Mouse (Mus musculus) testis, adult 2 months (tissue): ENCODE measurements around the gene Vcam1. TPM values are rescaled to one million over a fixed set of nuclear protein-coding genes. Genes with fewer than 3 reads are reported as not detected.

Experiments used
- H3K27ac ChIP-seq: fragments of 200-500 bp; 2 replicates; pipeline ENCODE4 v1.5.1; 2012; ENCODE audit warnings: low read depth, low read length; ENCODE audit not compliant: control insufficient read depth, insufficient read depth
- H3K27me3 ChIP-seq: fragments of 200-500 bp; 2 replicates; pipeline ENCODE4 v1.6.1; 2012; ENCODE audit warnings: mild to moderate bottlenecking, low read length, moderate library complexity; ENCODE audit not compliant: control insufficient read depth, insufficient read depth
- H3K36me3 ChIP-seq: fragments of 200-500 bp; 2 replicates; pipeline ENCODE4 v1.6.1; 2012; ENCODE audit warnings: mild to moderate bottlenecking, low read length; ENCODE audit not compliant: control insufficient read depth, insufficient read depth
- H3K4me1 ChIP-seq: fragments of 200-500 bp; 2 replicates; pipeline ENCODE4 v1.6.1; 2012; ENCODE audit warnings: low read length; ENCODE audit not compliant: control insufficient read depth, insufficient read depth
- H3K4me3 ChIP-seq: fragments of 200-500 bp; 2 replicates; pipeline ENCODE4 v1.5.1; 2012; ENCODE audit warnings: low read depth, mild to moderate bottlenecking, low read length, moderate library complexity, mixed read lengths; ENCODE audit not compliant: control insufficient read depth
- CTCF ChIP-seq: fragments of 200-500 bp; IDR thresholded peaks from 2 replicates; pipeline ENCODE4 v1.5.1; 2012; ENCODE audit warnings: low read depth, mild to moderate bottlenecking, inconsistent platforms, low read length, moderate library complexity; ENCODE audit not compliant: control insufficient read depth, insufficient read depth, insufficient replicate concordance
- POLR2A ChIP-seq: fragments of 200-500 bp; IDR thresholded peaks from 2 replicates; pipeline ENCODE4 v1.6.1; 2012; ENCODE audit warnings: low read depth, mild to moderate bottlenecking, inconsistent platforms, low read length, moderate library complexity; ENCODE audit not compliant: control insufficient read depth
- polyA plus RNA-seq: library from polyadenylated mRNA; depleted of rRNA; stranded (reverse); fragments of >200 nt; gene quantifications from 2 replicates; pipeline ENCODE4 v1.2.3, GENCODE M21; 2012

Vcam1 gene
- polyA plus RNA-seq, 1 experiment, result 39.0 TPM

- Histone ChIP-seq H3K36me3 (no peaks in the 10 kb centered on the region), H3K27me3 (no peaks in the 10 kb centered on the region), H3K27ac (peak overlapping the region; percentile 0; the same call in 1 of the 2 replicates), H3K4me1 (no peaks in the 10 kb centered on the region; the same call in 1 of the 2 replicates), H3K4me3 (peak overlapping the region; percentile 30; the same call in 1 of the 2 replicates)
- TF ChIP-seq CTCF (no peak), POLR2A (no peak)
Measured at GRCm38 (mm10) chr3:116126508-116127190, 2.8 kb downstream of the Vcam1 start.

GRCm38 (mm10) chr3:116126070-116126469 lies 3.4 kb downstream of the Vcam1 start:
- TF ChIP-seq CTCF (no peak), POLR2A (no peak)
- Histone ChIP-seq H3K27ac (no peak overlapping the region), H3K27me3 (no peaks in the 10 kb centered on the region), H3K4me1 (no peaks in the 10 kb centered on the region; the same call in 1 of the 2 replicates), H3K36me3 (no peaks in the 10 kb centered on the region), H3K4me3 (no peak overlapping the region)

DNA sequence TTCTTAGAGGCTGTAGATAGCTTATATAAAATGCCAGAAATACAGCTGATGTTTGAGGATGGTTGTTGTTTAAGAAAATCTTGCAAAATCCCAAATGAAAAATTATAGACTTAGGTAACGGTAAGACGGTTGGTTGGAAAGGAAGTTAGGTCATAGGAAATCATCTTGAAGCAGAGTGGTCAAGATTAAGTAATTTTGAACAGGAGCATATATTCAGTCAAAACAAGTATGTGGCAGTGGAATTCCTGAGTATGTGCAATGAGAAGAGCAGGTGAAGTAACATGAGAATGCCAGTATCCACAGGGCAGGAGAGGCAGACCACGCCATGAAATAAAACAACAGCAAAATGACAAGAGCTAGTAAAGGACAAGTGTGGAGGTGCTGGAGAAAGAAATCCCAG lies 5.7 kb downstream of the Vcam1 start:
- Histone ChIP-seq H3K36me3 (no peaks in the 10 kb centered on the region), H3K27me3 (no peaks in the 10 kb centered on the region), H3K27ac (no peak overlapping the region), H3K4me1 (peaks cover 3% of the 10 kb centered on the region), H3K4me3 (no peak overlapping the region)
- TF ChIP-seq CTCF, result no peak
- no peak for TF ChIP-seq POLR2A

DNA sequence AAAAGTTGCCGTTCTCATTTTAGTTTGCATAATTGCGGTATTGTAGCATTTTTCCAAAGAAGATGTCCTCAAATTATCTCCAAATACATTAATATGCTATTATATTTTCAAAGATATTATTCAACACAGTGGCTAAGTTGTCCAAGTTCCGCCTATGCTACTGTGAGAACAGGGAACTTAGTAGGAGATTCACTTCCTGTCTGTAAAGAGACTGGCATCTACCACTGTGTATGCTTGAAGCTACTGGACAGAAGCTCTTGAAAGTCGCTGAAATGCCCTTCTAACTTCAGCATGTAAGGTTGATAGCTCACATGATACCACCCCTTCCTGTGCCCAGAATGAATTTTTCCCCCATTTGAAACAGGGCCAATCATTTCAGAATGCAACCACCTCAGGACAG lies 6.8 kb downstream of the Vcam1 start:
- TF ChIP-seq CTCF (no peak), POLR2A (no peak)
- Histone ChIP-seq H3K36me3 (no peaks in the 10 kb centered on the region), H3K4me1 (peaks cover 3% of the 10 kb centered on the region), H3K4me3 (no peak overlapping the region), H3K27ac (no peak overlapping the region), H3K27me3 (no peaks in the 10 kb centered on the region)

GRCm38 (mm10) chr3:116121026-116121425 lies 8.5 kb downstream of the Vcam1 start:
- Histone ChIP-seq H3K4me1 (peaks cover 3% of the 10 kb centered on the region), H3K36me3 (no peaks in the 10 kb centered on the region), H3K27ac (no peak overlapping the region), H3K27me3 (no peaks in the 10 kb centered on the region), H3K4me3 (no peak overlapping the region)
- TF ChIP-seq CTCF (no peak), POLR2A (no peak)

- TF ChIP-seq POLR2A (no peak), CTCF (no peak)
- Histone ChIP-seq H3K27me3 (no peaks in the 10 kb centered on the region), H3K36me3 (no peaks in the 10 kb centered on the region), H3K4me3 (no peak overlapping the region), H3K4me1 (peaks cover 3% of the 10 kb centered on the region), H3K27ac (no peak overlapping the region)
Measured at GRCm38 (mm10) chr3:116120391-116120790, 9.1 kb downstream of the Vcam1 start.

GRCm38 (mm10) chr3:116119162-116119561 lies 10.3 kb downstream of the Vcam1 start:
- no peaks in the 10 kb centered on the region for H3K36me3 ChIP-seq

More at GRCm38 (mm10) chr3:116119162-116119561, 10.3 kb downstream of the Vcam1 start:
- peaks cover 3% of the 10 kb centered on the region for H3K4me1 ChIP-seq
- H3K27ac ChIP-seq, result no peak overlapping the region
- TF ChIP-seq POLR2A (no peak), CTCF (no peak)
- H3K4me3 ChIP-seq, result peak overlapping the region; percentile 43
- H3K27me3 ChIP-seq, result no peaks in the 10 kb centered on the region
